Mouse (Mus musculus) hindbrain, embryonic 10.5 days (tissue): Measurements from ENCODE around the gene Bicc1. TPM values are rescaled to one million over a fixed set of nuclear protein-coding genes. Genes with fewer than 3 reads are reported as not detected.
"Not testable (repeated sequence)": the region's sequence is repeated elsewhere in the genome, so short reads cannot be mapped to it uniquely, and the experiment has no call there.

Experiments
- DNase-seq: peaks from one replicate; pipeline ENCODE4 v3.0.0-alpha.2; 2017; ENCODE audit warnings: low spot score
- H3K27ac ChIP-seq: fragments of 300-500 bp; sonication (generic); 2 replicates; pipeline ENCODE4 v1.5.1; 2016; ENCODE audit warnings: mild to moderate bottlenecking, moderate library complexity
- H3K27me3 ChIP-seq: fragments of 300-500 bp; sonication (generic); 2 replicates; pipeline ENCODE4 v1.6.1; 2016; ENCODE audit warnings: mild to moderate bottlenecking; ENCODE audit not compliant: poor library complexity, insufficient read depth, severe bottlenecking
- H3K36me3 ChIP-seq: fragments of 300-500 bp; sonication (generic); 2 replicates; pipeline ENCODE4 v1.6.1; 2016; ENCODE audit warnings: mild to moderate bottlenecking, moderate library complexity
- H3K4me1 ChIP-seq: fragments of 300-500 bp; sonication (generic); replicated peaks from 2 replicates; pipeline ENCODE4 v1.6.1; 2016; ENCODE audit warnings: mild to moderate bottlenecking
- H3K4me3 ChIP-seq: fragments of 300-500 bp; sonication (generic); 2 replicates; pipeline ENCODE4 v1.5.1; 2016; ENCODE audit warnings: mild to moderate bottlenecking, moderate library complexity
- H3K9me3 ChIP-seq: fragments of 300-500 bp; sonication (generic); 2 replicates; pipeline ENCODE4 v1.6.1; 2016; ENCODE audit warnings: mild to moderate bottlenecking, moderate library complexity
- WGBS: fragments of 180-500 bp; shearing (Covaris S2); methylation state at CpG from one replicate; pipeline ENCODE4 v1.1.7; 2016; 5-methylcytosine and 5-hydroxymethylcytosine counted together
- polyA plus RNA-seq: library from polyadenylated mRNA; unstranded; fragments of >200 nt; fragmentation: Nextera tagmentation; extraction: Ambion mirVana; gene quantifications from 2 replicates; pipeline ENCODE4 v1.2.1, GENCODE M21; 2016

The Bicc1 gene
- polyA plus RNA-seq, 1 experiment from 2014 or later, result 5.5 TPM

DNA sequence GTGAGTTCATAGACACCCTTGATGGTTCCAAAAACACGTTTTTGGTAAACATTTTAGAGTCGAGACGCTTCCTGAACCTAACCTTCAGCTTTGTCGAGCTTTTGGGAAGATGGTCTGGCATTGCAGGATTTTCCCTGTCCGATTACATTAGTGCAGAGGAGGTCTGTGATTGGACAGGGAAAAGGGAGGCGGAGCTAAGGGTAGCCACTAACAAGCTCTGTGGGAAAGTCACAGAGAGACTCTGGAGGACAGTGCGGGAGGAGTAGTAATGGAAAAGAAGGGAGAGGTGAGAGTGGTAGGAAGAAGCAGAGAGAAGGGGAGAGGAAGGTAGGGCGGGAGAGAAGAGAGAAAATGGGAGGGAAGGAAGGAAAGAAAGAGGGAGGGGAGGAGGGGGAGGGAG is 194.8 kb downstream of the Bicc1 start:
- no peaks in the 10 kb centered on the region for H3K9me3 ChIP-seq
- H3K36me3 ChIP-seq, result no peaks in the 10 kb centered on the region
- 40% methylated on average over 8 of the region's 8 CpGs for WGBS
- peaks cover 7% of the 10 kb centered on the region; the same call in 1 of the 2 replicates for H3K4me1 ChIP-seq
- H3K4me3 ChIP-seq, result no peak overlapping the region
- no peak for DNase-seq
- H3K27ac ChIP-seq, result no peak overlapping the region
- H3K27me3 ChIP-seq, result no peaks in the 10 kb centered on the region

DNA sequence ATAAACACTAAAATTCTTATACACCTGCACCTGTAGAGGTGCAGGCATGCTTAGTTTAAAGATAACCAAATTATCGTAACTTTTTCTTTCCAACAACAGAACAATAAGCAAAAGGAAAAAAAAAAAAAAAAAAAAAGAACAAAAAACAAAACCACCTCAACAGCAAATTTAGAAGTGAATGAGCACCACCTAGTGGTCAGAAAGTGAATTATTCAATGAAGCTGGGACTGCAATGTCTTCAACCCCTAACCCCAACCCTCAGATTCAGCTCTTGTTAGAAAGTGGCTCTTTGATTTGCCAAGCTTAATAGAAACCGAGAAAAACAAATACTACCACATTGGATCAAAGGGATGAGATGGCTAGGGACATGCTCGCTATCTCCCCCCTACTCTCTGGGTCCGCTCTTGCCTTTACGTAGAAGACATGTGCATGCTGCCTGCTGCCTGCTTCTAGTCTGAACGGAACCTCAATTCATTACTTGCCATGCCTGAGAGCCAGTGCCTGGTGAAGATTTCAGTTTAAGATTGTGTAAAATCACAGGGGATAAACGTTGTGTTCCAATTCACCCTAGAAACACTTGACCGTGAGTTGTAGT is 195.8 kb downstream of the Bicc1 start:
- Histone ChIP-seq H3K9me3 (no peaks in the 10 kb centered on the region), H3K36me3 (no peaks in the 10 kb centered on the region), H3K27ac (no peak overlapping the region), H3K27me3 (no peaks in the 10 kb centered on the region), H3K4me3 (no peak overlapping the region), H3K4me1 (no peaks in the 10 kb centered on the region)
- DNase-seq, result no peak
- WGBS, result 57% methylated on average over 8 of the region's 8 CpGs

DNA sequence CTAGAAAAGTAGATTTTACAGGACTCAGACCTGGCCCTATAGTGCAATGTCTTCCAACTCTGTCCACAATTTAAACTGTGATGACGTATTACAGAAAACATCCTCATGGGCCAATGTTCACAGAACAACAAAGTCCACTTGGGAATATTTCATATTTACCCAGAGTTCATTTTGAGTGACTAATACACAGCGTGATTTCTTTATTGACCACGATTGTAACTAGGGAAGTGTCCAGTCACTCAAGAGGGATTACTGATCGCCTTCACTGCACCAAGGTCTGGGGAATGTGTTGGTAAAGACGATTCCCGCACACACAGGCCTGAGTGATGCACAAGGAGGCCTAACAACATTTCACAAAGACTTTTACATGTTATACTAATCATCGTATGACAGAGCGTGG is 197.9 kb downstream of the Bicc1 start:
- Histone ChIP-seq H3K27me3 (no peaks in the 10 kb centered on the region), H3K4me3 (no peak overlapping the region), H3K36me3 (no peaks in the 10 kb centered on the region), H3K4me1 (no peaks in the 10 kb centered on the region), H3K9me3 (no peaks in the 10 kb centered on the region), H3K27ac (no peak overlapping the region)
- no peak for DNase-seq
- 90% methylated on average over 8 of the region's 8 CpGs for WGBS

DNA sequence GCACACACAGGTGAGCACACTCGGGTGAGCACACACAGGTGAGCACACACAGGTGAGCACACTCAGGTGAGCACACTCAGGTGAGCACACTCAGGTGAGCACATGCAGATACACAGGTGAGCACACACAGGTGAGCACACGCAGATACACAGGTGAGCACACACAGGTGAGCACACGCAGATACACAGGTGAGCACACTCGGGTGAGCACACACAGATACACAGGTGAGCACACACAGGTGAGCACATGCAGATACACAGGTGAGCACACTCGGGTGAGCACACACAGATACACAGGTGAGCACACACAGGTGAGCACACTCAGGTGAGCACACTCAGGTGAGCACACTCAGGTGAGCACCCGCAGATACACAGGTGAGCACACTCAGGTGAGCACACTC is 199.1 kb downstream of the Bicc1 start:
- H3K27ac ChIP-seq, H3K27me3 ChIP-seq, DNase-seq, H3K36me3 ChIP-seq, H3K4me3 ChIP-seq, H3K4me1 ChIP-seq, H3K9me3 ChIP-seq: not testable (repeated sequence)
- WGBS, result 92% methylated on average over 6 of the region's 6 CpGs

DNA sequence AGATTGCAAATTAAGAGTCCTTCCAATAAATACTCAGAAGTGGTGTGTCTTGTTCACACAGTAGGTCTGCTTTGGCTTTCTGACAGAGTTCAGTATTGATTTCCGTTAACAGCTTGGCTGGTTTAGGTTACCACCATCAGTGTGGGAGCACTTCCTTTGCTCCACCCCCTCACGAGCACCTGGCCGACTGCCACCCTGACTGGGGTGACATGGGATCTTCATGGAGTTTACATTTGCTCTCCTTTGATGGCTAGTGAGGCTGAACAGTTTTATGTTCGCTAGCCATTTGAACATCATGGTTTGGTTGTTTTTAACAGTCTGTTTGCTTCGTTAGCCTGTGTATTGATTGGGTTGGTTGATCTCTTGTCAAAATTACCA is 206.7 kb downstream of the Bicc1 start:
- no peak for DNase-seq
- Histone ChIP-seq H3K27ac (peak overlapping the region; percentile 83), H3K27me3 (no peaks in the 10 kb centered on the region), H3K36me3 (no peaks in the 10 kb centered on the region), H3K4me3 (no peak overlapping the region), H3K9me3 (no peaks in the 10 kb centered on the region), H3K4me1 (peaks cover 41% of the 10 kb centered on the region)
- WGBS, result 80% methylated on average over 5 of the region's 5 CpGs

DNA sequence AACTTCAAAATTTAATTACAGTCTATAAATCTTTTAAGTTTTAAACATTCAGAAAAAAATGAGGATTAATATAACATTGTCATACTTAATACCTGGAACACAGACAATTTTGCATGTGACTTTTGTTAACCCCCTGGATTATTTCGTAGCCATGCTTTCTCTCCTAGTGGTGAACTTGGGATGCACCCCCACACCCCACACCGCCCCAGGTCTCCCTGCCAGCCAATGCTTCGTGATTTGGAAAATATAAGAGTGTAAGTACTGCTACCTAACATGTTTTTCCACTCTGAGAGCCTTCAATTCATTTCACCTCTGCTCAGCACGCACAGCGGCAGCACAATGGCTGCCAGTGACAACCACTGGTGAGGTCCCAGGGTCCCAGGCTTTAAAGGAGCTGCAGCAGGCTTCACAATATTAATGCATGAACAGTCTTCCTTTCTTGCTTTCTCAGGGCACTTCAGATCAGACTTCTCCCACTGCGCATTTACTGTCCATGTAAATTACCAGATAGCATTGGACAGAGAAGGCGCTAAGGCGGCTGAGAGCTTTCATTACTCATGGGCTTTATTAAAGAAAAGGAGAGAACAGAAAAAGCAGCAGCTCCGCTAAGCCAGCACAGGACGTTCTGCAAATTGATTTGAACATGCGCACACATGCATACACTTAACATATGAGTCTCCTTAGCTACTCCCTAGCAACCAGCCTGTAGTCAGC is 207.3 kb downstream of the Bicc1 start:
- Histone ChIP-seq H3K4me3 (peak overlapping the region; percentile 23; the same call in 1 of the 2 replicates), H3K27ac (peak overlapping the region; percentile 83), H3K4me1 (peaks cover 41% of the 10 kb centered on the region), H3K27me3 (no peaks in the 10 kb centered on the region), H3K9me3 (no peaks in the 10 kb centered on the region), H3K36me3 (no peaks in the 10 kb centered on the region)
- WGBS, result 56% methylated on average over 11 of the region's 11 CpGs
- DNase-seq, result peak; percentile 35

DNA sequence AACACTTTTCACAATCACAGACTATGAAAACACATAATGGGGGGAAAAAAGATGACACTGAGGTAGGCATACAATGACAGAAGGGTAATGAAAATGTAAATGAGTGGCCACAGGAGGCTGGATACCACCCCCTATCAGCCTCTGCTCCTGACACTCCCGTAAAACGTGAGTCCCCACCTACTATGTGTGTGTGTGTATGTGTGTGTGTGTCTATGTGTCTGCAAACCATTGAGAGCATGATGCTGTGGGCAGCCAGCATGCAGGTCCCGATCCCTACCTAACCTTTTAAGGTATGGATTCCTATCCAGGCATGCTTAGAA is 209.4 kb downstream of the Bicc1 start:
- peak overlapping the region; percentile 86 for H3K27ac ChIP-seq
- peaks cover 41% of the 10 kb centered on the region for H3K4me1 ChIP-seq
- H3K9me3 ChIP-seq, result no peaks in the 10 kb centered on the region
- WGBS, result 25% methylated on average over 3 of the region's 3 CpGs
- peak overlapping the region; percentile 35 for H3K4me3 ChIP-seq
- peaks cover 9% of the 10 kb centered on the region for H3K36me3 ChIP-seq
- H3K27me3 ChIP-seq, result no peaks in the 10 kb centered on the region
- DNase-seq, result peak; percentile 25

DNA sequence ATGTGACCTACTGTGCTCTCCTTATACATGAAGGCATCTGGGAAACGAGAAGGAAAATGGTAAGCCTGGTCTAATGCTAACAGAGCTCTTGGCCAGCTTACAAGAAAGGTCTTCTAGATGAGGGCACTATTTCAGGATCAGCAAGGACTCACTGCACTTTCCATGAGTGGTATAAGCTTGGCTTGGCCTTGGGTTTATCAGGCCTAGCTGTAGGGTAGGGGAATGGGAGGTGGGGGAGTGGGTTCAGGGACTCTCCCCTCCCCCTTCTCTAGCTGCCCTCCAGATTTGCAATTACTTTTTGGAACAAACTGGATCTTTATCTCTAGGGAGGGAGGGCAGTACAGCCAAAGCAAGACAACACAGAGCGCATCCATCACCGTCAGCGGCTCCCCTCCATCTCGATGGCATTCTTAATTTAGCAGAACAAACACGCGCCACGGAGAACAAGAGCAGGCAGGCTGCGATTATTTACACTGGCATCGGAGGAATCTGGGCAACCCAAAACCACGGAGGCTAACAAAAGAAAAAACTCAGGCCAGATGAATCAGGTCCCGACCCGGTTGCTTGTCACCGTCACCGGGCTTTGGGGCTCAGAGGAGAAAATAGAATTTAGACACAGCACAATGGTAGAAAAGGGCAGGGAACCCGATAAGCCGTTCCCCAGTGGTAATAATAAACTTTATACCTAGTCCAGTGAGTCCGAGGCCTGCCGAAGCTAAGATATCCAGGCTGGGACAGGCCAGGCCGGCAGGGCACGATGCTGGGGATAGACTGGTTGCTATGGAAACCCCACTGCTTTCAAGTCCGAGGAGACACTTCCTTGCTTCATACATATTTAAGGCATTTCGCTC is 210.0 kb downstream of the Bicc1 start:
- Histone ChIP-seq H3K4me3 (peak overlapping the region; percentile 35), H3K27ac (peak overlapping the region; percentile 86), H3K36me3 (peaks cover 9% of the 10 kb centered on the region), H3K9me3 (no peaks in the 10 kb centered on the region), H3K27me3 (no peaks in the 10 kb centered on the region), H3K4me1 (peaks cover 41% of the 10 kb centered on the region)
- DNase-seq, result peak; percentile 77
- WGBS, result 13% methylated on average over 23 of the region's 23 CpGs

DNA sequence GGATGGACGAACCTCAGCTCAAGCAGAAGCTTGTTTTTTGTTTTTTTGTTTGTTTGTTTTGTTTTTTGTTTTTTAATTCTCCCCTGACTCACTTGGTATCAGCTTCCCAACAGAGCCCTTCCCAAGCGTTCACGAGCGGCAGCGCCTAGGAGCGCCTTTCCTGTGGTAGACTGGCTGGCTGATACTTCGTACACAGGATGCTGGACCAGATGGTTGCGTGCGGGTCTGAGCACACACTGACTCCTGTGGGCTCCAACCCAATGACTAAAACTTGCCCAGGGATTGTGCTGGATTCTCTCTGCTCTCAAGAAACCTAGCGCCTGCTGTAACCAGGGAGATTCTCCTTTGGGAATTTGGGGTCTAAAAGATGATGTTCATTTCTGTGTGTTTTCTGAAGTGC is 211.2 kb downstream of the Bicc1 start:
- H3K27ac ChIP-seq, result peak overlapping the region; percentile 59
- H3K4me1 ChIP-seq, result peaks cover 52% of the 10 kb centered on the region
- no peaks in the 10 kb centered on the region for H3K27me3 ChIP-seq
- 92% methylated on average over 10 of the region's 10 CpGs for WGBS
- no peak for DNase-seq
- H3K9me3 ChIP-seq, result no peaks in the 10 kb centered on the region
- H3K36me3 ChIP-seq, result peaks cover 9% of the 10 kb centered on the region
- no peak overlapping the region for H3K4me3 ChIP-seq

DNA sequence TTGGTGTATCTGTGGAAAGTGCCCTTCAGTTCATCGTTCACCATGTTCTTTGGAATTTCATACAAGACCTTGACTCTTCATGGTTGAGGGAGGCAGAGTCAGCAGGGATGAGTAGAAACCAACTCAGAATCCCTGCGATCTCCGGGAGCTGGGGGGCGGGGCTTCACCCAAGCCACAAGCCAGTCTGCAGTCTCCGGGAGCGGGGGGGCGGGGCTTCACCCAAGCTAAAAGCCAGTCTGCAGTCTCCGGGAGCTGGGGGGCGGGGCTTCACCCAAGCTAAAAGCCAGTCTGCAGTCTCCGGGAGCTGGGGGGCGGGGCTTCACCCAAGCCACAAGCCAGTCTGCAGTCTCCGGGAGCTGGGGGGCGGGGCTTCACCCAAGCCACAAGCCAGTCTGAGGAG is 213.4 kb downstream of the Bicc1 start:
- H3K9me3 ChIP-seq, DNase-seq, H3K4me3 ChIP-seq, H3K27ac ChIP-seq, H3K36me3 ChIP-seq, H3K27me3 ChIP-seq: not testable (repeated sequence)
- H3K4me1 ChIP-seq, result peaks cover 35% of the 10 kb centered on the region
- 91% methylated on average over 13 of the region's 13 CpGs for WGBS

DNA sequence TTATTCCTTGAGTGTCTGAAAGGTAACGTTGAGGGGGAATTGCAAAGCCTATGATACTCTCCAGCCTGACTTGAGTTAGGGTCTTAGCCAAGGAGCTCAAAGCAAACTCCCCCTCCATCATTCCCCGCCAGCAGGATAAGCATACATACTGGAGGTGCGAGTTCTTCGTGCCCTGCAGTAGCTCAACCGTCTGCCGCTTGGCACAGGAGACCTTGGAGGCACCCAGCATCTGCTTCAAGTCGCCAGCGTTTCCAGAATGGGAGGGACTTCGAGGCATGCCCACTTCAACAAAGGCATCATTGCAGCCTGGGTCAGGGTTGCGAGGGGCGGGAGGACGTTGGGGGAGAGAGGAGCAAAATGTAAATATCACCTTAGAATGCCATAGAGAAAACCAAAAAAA is 214.4 kb downstream of the Bicc1 start:
- DNase-seq, result no peak
- peaks cover 9% of the 10 kb centered on the region for H3K36me3 ChIP-seq
- H3K27me3 ChIP-seq, result no peaks in the 10 kb centered on the region
- H3K27ac ChIP-seq, result no peak overlapping the region
- H3K4me1 ChIP-seq, result peaks cover 32% of the 10 kb centered on the region
- WGBS, result 89% methylated on average over 12 of the region's 12 CpGs
- H3K4me3 ChIP-seq, result no peak overlapping the region
- no peaks in the 10 kb centered on the region for H3K9me3 ChIP-seq

DNA sequence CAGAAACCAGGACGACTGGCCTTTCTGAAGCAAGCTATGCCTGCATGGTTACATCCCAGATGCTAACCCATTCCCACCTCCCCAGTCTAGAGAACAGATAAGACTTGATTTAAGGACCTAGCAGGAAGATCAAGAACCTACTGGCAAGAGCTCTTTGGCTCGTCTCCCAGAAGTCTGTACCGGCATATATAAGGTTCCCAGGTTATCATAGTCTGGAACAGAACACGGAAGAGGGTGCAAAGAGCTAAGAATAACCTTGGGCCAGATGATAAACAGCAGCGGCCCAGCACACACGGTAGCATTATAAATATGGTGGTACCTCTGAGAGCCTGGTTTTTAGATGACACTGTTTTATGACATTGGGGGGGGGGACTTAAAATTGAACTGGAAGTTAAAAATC is 217.9 kb downstream of the Bicc1 start:
- Histone ChIP-seq H3K36me3 (peaks cover 14% of the 10 kb centered on the region), H3K27me3 (no peaks in the 10 kb centered on the region), H3K4me3 (no peak overlapping the region), H3K9me3 (0 out of 2 replicates have a peak, but pooled peaks cover 2% of the 10 kb centered on the region), H3K27ac (no peak overlapping the region), H3K4me1 (peaks cover 22% of the 10 kb centered on the region)
- no peak for DNase-seq
- 92% methylated on average over 6 of the region's 6 CpGs for WGBS

DNA sequence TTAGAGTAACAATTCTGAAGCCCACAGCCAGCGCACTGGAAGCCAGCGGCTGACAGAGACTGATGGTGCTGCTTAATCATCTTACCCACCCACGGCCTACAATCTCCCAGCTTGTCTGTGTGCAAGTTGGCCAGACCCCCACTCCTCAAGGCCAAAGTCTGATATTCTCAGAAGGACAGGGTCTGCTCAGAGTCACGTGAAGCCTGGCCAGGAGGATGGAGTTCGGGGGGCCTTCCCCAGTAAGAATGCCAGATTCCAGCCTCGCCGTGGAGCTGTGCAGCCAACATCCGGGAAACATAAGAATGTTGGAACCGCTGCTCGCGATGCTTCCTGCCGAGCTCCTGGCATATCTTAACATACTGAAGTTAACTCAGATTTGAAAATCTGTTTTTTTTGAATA is 219.7 kb downstream of the Bicc1 start:
- WGBS, result 72% methylated on average over 12 of the region's 12 CpGs
- no peak overlapping the region for H3K4me3 ChIP-seq
- H3K9me3 ChIP-seq, result 0 out of 2 replicates have a peak, but pooled peaks cover 7% of the 10 kb centered on the region
- H3K4me1 ChIP-seq, result peaks cover 22% of the 10 kb centered on the region
- DNase-seq, result peak; percentile 21
- peak overlapping the region; percentile 75 for H3K27ac ChIP-seq
- no peaks in the 10 kb centered on the region for H3K27me3 ChIP-seq
- H3K36me3 ChIP-seq, result peaks cover 21% of the 10 kb centered on the region
